Mouse (Mus musculus) ovary, postnatal 14 days (tissue): ENCODE results near the gene Rab11fip3.

Experiments
- DNase-seq: peaks from one replicate; pipeline ENCODE4 v3.0.0; 2022; ENCODE audit warnings: low spot score

Gene Rab11fip3

DNA sequence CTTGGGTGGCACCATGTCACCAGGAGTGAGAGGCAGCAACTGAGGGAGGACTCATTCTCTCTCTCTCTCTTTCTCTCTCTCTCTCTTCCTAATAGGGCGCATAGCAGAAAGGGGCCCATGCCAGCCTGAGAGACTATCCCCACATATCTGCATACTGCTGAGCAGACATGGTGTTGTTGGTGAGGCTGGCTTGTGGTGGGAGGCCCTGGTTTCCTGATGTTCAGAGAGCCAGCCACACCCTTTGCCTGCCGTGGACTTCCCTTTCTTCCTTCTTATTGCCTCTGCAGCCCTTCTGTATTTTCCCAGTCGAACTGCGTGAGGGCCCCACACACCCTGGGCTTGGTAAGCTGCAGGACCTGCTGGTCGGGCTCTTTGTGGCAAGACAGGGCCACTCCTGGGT is 79.0 kb downstream of the Rab11fip3 start:
- no peak for DNase-seq

DNA sequence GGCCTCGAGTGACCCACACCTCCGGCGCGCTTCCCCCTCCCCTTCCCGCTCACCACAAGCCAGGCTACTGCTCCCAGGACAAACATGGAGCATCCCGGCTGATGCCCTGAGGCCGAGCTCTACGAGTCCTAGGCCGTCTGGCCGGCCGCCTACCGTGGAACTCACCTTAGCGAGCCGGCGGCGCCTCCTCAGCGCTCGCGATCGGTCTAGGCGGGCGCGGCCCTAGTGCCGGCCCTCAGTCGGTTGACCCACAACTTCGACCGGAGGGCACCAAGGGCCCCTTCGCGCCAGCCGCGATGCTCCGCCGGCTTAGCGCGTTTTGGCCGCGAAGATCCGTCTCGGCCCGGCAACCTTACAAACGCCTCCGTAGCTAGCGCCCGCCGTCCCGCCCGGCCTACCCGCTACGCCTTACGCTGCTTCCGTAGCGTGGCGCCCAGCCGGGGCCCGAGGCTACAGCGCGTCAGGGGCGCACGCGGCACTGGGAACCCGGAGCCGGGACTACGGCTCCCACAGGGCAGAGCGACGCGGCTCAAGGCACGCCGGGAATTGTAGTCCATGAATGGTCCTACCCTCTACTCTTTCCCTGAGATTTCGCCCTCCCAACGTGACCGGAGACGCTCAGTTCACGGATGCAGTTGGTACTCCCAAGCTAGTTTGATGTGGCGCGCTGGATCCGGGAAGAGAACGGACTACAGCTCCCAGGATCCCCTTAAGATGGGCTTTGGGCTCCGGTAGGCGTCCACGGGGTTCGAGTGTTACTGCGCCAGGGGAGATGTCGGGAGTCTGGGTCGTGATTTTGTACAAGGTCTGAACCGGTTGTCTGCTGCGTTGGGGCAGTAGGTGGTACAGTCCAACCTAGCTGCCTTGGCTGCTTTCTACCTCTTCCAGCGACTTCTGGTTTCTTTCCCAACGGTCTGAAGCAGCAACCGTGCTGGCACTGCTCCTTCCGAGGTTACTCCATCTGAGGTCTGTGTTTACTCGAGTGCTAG is 83.8 kb downstream of the Rab11fip3 start, which contains the start of gene Capn15:
Gene Capn15, minus strand, starts transcription at position 491 of the 989 bp plus-strand sequence.
- DNase-seq, result peak; percentile 86

DNA sequence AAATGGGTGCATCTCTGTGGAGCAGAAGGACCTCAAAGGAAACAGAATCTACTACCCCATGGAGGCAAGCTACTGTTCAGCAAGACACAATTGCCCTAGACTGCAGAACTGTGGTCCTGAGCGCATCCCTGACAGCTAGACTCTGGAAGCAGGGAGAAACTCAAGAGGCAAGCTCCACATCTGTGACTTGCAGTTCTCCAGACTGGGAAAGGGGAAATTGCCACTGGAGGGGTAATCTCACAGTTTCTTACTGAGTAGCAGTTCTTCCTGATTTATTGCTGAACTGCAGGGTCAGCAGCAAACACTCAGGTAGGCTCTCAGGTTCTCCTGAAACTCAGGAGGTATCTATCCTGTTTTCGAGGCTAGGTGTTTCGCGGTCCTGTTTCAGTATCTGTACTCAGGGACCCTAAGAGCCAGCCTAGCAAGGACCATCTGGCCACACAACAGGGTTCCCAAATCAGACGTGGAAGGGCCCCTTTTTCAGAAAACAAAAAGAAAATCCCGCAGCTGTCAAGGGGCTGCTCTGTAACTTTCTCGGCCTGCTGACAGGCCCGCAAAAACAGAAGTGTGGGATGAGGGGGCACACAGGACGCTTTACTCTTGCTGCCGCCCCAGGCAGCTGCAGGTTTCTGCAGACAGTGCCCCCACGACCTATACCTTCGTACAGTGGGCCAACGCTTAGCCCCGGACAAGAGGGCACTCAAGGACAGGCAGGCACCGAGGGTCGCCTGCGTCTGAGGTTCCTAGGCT is 84.6 kb downstream of the Rab11fip3 start:
- DNase-seq, result no peak

DNA sequence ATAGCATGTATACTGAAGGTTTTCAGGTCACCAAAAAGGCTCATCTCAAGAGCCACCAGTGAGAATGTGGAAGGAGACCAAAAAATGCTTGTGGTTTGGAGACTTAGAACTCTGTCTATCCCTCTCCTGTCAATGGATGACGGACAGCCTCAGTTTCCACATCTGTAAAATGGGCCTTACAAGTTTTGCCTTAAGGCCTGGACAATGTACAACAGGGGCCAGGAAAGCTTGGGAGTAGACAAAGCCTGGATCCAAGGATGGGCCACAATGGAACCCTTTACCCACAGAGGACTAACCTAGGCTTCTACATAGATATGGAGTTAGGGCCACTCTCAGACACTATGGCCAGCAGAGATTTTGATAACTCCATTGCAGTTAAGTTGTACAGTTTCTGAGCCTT is 85.3 kb downstream of the Rab11fip3 start:
- no peak for DNase-seq

DNA sequence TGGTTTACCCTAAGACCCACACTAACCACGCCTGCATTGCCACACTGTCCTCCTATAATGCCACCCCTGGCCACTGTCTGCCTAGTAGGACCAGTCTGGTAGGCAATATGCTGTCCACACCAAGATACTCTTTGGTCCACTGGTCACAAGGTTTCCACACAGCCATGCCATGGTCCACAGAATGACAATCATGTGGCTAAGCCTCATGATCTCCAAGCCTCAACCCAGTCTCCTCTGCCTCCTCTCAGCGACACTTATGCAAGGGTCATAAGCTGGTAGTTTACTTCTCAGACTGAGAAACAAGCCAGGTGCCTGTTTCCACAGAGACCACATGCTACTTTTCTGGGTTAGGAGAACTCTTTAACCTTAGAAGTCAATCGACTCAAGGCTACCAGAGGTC is 86.4 kb downstream of the Rab11fip3 start:
- DNase-seq, result no peak

DNA sequence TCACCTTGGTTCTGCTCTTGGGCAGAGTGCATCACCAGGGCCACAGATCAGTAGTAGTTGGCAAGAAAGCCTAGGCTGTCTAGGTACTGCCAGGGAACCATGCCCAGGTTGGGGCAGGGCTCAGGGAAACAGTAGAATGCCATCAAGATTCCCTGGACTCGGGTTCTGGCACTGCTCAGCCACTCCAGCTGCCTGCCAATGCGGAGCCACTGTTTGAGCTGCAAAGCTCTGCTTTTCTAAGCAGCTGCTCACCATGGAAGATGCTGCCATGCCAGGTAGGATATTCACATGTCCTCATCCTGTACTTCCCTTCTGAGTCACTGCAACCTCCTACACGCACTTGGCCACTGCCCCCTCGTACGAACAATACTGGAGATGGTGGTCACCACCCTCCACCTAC is 88.5 kb downstream of the Rab11fip3 start:
- no peak for DNase-seq

DNA sequence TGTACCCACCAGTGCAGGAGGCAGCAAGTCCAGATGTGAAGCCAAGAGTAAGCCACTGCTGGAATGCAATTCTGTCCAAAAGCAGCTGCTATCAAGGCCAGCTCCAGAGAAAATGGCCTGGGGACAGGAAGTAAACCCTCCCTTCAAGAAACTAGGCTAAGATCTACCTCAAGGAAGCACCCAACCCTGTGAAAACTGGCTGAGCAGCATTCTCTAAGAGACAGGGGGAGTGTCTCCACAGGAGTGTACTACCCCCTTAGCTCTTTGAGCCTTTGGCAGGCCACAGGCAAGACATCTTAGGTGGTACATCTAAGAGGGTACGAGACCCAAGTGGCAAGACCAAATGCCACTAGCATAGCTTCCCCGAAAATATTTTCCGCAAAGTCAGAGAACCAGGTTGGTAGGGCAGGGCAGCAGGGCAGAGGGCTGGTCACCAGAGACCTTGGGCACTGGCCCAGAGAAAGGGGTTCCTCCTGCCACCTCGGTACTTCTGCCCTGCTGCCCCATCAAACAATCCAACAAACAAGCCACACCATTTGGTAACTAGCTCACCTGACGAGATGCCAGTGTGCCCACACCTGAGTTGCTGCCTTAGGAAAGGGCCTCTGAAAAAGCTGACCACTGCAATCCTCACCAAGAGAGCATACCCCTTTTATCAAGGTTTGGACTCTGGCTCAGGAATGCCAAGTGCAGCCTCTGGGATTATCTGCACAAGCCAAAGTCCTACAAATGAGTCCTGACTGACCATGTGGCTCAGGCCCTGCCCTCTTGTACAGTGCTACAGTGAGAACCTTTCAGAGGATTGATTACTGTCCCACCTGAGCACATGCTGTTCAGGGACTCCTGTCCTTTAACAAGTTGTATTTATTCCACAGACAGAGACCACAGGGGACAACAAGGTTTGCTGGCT is 89.3 kb downstream of the Rab11fip3 start:
- DNase-seq, result no peak

DNA sequence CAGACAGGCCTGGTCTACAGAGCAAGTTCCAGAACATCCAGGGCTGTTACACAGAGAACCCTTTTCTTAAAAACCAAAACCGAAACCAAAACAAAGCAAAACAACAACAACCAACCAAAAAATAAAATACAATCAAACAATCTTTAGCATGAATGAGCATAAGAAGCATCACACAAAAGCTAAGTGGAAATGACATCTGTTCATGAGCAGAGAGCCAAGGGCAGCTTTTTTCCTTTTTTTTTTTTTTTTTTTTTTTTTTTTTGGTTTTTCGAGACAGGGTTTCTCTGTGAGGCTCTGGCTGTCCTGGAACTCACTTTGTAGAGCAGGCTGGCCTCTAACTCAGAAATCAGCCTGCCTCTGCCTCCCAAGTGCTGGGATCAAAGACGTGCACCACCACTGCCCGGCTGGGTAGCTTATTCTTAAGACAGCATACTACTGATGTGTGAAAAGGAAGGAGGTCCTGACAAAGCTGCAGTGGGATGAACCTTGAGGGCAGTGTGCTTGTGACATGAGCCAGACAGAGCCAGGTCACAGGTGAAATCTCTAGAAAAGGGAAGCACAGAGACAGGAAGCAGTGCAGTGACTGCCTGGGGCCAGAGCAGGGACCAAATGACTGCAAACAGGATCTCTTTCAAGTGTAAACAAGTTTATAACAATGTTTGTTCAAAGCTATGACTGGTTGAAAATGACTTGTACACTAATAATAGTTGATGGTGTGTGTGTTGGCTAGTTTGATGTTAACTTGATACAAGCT is 98.2 kb downstream of the Rab11fip3 start:
- no peak for DNase-seq

DNA sequence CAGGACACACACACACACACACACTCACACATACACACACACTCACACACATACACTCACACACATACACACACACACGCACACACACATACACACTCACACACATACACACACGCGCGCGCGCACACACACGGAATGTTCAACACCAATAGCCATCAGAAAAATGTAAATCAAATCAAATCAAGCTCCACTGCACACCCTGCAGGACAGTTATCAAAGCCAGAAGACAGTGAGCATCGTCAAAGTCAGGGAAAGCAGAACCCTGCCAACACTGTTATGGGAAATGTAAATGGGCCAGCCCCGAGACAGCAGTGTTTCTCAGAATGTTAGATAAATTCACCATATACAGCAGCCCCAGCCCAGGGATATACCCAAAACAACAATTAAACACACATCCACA is 98.9 kb downstream of the Rab11fip3 start:
- no peak for DNase-seq

DNA sequence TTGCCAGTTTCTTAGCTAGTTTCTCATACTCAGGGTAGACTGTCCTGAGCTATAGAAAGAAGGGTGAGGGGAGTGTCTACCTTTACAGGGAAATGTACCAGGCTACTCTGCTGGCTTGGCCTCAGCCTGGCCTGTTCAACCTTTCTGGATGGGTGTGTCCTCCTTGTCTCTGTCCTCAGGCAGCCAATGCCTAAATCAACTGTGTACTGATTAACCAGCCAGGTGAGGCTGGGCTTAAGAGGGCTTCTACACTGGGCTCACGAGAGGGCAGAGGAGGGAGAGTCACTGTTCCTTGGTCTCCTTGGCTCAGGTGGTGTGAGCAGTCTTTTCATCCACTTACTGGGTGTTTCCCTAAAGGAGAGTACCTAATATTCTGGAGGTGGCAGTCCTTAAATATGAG is 101.2 kb downstream of the Rab11fip3 start:
- DNase-seq, result no peak

DNA sequence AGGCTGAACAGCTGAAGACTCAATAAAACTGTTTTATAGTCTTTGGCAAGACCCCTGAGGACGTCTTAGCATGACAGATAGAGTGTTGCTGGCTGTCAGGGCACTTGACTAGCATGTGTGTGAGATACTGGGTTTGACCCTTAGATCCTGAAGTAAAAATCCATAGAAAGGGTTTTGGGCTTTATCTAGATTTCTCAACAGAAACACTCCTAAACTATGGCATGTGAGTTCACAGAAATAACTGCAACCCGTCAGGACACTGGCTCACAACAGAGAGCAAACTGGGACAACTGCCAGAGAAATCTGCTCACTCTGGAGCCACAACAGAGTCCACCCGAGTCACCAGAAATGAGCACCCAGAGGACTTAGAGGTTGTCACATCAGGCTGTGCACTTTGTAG is 101.7 kb downstream of the Rab11fip3 start:
- no peak for DNase-seq

DNA sequence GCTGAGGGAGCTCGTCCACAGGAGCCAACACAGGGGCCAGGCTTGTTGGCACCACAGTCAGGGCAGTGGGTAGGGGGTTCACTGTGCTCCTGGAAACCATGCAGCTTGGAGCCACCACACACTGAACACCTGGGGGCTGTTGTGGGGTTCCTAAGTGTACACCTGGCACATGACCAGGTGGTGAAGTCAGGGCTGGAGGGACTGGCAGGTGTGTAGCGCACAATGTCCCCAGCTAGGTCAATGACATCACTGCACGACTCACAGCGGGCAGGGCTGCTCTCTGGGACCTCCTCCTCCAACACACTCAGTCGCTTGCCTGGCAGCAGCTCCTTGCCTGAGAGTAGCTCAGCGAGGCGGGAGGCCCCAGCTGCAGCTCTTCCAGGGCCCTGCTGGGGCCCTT is 105.1 kb downstream of the Rab11fip3 start:
- DNase-seq, result no peak

DNA sequence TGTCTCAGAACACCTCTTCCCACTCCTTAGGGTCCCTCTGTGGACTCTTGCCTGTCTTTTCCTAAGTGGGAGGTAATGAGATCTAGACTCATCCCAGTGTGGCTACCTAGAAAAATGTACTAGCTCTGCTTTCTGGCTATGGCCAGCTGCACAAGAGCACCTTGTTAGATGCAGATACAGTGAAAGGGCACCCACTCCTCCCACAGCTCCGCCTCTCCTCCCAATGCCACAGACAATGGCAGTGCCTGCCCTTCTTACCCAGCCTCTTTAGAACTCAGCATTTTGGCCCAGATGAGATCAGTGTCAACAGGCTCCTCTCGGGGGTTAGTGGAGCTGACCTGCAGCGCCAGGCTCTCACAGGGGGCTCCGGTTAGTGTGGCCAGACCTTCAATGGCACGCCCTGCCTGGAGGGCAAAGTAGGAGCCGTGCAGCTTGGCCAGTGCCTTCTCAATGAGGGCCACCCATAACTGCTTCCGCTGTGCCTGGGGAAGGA is 106.9 kb downstream of the Rab11fip3 start:
- no peak for DNase-seq

DNA sequence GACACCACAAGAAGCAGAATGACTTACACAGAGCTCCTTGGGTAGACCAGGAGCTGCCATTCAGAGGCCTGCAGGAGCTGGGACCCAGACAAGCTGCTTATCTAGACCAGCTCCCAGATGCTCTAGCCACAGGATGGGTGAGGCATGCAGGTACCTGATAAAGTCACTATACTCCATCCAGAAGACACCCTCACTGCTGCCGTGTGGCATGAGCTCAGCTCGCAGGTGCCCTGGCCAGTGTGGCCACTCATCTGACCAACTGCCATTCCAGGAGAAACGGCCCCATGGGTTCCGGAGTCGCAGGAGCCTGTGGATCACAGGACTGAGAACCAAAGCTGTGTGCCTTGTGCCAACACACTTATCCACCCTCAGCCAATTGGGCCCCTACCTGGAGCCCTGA is 107.8 kb downstream of the Rab11fip3 start:
- DNase-seq, result no peak

DNA sequence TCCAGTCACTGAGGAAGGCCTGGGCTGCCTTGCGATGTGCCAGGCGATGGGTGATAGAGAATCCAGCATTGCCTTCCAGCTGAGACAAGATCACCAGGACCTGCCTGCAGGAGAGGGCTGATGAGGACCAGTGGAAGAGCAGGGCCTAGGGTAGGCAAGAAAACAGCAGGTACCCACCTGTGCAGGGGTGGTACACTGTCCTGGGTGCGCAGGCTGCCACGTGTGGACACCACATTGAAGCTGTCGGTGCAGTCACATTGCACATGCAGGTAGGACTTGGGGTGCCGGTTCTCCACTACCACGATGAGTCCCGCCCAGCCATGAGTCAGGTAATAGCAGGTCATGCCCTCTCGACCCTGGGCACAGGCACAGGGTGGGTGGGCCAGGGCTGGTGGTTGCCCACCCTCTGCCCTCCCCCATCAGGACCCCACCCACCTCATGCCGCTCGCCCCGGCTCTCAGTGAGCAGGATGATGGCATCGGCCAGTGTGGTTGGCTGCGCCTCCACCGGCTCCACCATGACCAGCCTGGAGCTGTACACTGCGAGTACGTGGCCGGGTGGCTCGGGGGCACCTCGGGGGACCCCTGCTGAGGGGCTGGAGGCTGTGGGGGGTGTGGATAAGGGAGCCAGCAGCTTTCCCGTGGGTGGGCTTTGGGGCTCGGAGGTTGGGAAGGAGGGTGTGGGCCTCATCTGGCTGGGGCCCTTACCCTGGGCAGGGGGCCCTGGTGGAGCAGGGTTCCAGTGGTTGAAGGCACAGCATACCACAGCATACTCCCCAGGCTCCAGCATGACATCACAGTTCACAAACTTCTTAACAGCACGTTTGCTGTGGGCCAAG is 109.5 kb downstream of the Rab11fip3 start:
- no peak for DNase-seq

DNA sequence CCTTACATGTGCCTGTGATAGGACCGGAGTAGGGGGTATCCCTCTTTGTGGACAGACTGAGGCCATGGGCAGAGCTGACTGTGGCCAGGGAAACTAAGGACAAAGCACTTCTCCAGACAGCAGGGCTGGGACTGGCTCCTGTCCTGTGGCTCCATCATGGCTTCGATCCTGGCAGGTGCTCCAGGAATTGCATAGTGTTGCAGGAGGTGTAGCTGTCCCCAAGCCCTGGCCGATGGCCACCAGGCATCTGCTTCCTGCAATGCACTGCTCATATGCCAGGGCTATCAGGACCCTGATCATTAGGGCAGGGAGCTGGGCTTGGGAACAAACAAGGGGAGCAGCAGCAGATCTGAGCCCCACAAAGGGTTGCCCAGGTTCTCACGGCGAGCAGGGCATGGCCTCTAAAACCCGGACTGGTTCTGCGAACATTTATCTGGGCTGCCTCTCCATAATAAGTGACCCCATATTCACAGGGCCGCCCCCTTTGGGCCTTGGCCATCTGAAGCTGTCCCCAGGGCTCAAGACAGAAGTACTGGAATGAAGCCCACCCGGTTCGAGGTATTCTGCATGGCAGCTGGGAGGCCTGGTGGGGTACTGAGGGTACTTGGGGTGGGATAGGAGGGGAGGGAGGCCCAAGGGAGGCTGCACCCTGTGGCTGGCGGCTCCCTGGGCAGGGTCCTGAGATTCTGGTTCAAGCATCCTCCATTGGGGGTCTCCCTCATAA is 110.4 kb downstream of the Rab11fip3 start:
- DNase-seq, result no peak

DNA sequence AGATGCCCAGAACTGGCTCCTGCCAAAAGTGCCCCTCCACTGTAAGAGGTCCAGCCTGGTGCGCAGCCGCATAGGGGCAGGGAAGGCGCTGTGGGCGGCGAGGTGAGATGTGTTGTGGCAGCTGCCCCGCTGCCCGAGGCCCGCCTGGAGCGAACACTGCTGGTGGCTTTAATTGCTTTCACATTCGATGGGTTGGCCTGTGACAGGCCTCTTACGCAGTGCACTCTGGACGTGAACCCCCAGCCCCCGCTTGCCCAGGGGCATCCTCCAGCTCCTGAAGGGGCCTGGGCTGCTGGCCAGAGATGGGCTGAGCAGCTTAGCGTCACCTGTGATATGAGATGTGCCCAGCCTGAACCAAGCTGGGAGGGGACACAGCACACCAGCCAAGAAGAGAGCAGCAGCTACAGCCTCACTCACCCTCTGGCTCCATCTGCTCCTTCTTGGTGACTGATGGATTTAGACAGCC is 111.7 kb downstream of the Rab11fip3 start:
- no peak for DNase-seq

DNA sequence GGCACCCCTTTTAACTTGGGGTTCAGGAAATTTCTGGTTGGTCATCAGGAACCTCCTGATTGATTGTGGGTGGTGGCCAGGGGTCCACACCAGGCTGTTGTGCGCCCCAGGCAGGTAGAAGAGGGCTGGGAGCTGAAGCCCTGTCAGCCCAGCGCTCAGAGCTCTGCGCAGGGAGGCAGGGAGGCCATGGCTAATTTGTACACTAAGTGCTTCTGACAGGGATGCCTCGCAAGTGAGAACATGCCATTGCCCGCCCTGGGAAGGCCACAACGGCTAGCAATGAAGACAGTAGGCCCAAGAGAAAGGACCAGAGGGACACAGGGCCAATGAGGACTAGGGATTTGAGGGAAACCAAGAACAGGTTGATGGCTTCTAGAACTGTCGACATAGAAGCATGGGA is 112.7 kb downstream of the Rab11fip3 start:
- DNase-seq, result no peak

DNA sequence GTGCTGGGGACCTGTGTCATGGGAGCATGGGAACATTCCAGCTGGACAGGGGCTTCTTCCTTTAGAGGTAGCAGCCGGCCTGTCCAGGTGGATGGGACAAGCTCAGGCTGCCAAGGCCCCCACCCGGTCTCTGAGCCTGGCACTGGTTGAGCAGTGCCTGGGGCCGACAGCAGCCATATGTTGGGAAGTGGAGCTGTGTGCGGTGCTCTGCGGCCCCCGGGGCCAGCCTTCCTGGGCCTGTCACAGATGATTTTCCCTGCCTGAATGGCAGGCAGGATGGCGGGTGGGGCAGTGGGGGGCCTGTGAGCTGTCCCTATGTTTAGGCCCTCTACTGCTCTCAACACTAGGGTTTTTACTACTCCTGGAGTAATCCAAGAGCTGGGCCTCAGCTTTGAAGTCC is 113.2 kb downstream of the Rab11fip3 start:
- no peak for DNase-seq
